Mouse (Mus musculus) embryo, embryonic 11.5 days (tissue): ENCODE data around the gene Ddb2.
A peak's percentile ranks its signal among the peaks of the same experiment; 100 is the strongest.

Source experiments
- DNase-seq: peaks from one replicate; pipeline ENCODE4 v3.0.0-alpha.2; 2012; ENCODE audit warnings: low read depth, low spot score

Gene Ddb2

DNA sequence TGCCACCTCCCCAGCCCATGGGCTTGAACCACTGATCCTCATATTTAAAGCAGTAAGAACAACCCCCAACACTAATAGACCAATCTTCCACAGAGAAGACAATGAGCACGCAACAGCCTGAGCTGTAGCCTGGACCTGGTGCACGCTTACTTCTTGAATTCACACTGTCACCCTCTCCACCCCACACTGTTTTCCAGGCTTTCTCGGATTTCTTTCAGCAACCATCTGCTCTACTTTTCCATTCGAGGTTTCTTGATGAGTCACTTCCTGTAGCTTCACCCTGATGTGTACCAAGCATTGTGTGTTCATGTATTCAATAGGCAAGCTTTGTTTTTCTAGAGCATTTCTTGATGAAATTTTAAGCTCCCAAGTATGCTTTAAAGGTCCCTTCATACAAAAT, 49.4 kb downstream of the Ddb2 start:
- no peak for DNase-seq

DNA sequence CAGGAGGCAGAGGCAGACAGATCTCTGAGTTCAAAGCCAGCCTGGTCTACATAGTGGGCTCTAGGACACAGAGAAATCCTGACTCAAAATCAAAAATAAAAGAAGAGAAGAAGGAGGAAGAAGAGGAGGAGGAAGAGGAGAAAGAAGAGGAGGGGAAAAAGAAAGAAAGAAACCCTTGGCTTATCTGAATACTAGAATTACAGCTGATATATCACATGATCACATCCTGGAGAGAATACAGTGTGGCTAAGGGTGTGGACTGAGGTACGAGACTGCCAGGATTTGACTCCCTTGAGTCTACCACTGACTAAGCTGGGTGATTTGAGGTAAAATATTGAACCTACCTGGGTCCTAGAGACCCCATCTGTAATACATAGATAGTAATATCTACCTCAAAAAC, 50.6 kb downstream of the Ddb2 start:
- DNase-seq: no peak

DNA sequence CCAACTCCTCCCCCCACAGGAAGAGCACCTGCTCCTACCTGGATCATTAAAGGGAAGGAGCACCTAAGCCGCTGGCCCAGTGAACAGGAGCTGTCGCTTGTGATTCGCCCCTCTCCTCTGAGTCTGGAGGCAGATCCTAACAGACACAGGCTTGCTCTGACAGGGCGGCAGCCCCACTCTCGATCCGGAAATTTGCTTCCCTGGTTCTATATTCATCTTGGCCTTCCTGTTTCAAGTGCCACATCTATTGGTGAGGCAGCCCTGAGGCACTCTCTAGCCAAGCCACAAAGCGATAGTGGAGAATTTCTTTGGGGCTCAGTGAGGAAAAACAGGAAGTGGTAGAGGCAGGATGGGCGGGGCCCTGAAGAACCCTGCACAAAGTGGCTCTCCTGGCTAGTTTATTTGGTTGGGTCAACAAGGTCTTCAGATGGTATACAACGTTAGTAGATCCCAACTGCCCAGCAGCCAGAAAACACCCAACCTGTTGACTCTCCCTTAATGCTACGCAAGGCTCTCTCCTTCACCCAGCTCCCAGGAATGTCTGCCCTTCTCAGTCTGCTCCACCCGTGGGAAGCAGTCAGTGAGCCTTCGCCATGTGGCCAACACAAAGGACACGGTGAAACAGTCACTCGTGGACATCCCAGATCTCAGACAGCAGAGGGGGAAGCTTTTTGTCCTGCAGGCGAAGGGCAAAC, 52.9 kb downstream of the Ddb2 start, which contains the start of gene Madd:
Gene Madd, minus strand, starts transcription at position 127 of the 695 bp plus-strand sequence.
- DNase-seq: no peak

DNA sequence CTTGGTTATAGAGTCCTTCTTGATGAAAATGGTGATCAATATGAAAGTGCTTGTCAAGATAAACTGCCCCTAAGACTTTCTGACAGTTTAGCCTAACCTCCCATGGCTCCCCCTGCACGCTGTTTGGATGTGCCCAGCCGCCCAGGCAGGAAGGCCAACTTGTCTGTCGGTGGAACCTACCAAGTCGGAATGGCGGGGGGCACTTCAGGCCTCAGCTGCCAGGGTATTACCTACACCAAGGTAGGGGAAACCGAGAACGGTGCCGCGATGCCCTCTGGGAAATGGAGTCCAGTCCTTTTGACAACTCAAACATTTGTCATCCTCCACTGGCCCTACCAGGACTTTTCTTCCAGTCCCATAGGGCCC, 53.7 kb downstream of the Ddb2 start:
- DNase-seq: peak; percentile 91

DNA sequence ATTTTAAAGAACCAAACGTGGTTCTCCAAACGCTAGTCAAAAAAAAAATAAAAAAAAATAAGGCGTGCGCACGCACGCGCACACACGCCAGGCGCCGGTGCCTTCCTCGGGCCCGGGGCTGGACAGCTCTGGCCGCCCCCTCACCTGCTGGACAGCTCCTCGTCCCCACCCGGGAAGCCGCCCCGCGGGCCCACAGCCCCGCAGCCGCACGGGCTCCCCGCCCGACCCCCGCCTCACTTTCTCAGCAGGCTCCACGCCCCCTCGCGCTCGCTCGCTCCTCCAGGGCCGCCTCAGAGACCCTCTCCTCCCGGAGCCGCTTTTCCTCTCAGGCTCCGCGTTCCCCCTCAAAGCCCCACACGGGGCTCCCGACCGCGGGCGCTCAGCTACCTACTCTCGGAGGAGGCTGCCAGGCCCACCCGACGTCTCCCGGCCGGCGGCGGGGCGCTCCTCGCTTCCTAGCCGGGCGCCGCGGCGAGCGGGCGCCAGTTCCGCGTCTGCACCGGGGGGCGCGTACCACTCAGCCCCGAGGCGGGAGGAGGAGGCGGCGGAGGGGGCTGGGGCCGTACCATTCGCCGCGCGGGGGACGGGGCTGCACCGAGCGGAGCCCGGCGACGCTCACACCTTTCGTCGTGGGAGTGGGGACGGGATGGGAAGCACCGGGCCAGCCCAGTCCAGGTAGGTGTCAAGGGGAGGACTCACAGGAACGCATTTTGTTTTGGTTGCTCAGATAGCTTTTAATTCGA, 54.2 kb downstream of the Ddb2 start:
- peak; percentile 72 for DNase-seq

DNA sequence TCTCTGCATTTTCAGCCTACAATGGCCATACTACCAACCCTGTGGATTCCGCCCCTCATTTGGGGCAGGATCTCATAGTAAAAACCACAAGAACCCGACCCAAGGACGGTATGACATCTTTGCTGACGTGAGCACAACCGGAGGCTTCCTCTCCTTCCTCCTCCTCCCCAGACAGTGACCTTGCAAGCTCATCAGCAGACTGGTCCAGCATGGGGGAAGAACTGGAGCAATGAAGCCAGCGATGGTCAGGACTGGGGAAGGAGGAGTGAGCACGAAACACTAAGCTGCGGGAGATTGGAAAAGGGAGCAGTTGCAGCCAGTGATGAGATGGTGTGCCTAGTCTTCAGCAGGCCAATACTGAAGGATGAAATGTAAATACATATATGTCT, 54.8 kb downstream of the Ddb2 start:
- DNase-seq: no peak

DNA sequence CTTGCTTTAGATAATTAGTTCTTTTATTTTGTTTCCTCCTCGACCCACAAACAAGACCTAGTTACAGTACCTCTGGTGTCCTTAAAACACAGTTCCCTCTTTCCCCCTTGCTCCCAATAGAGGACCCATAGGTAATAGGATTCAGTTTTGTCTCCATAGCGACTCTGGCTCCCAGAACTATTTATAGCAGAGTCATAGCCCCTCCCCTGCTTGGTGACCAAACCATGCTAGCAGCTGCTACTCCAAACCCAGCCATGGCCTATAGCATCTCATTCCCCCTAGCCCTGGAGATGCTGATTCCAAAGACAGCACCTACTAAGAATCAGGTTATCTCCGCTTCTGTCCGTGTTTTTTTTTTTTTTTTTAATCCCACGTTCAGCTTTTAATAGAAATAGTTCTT, 56.1 kb downstream of the Ddb2 start:
- no peak for DNase-seq

DNA sequence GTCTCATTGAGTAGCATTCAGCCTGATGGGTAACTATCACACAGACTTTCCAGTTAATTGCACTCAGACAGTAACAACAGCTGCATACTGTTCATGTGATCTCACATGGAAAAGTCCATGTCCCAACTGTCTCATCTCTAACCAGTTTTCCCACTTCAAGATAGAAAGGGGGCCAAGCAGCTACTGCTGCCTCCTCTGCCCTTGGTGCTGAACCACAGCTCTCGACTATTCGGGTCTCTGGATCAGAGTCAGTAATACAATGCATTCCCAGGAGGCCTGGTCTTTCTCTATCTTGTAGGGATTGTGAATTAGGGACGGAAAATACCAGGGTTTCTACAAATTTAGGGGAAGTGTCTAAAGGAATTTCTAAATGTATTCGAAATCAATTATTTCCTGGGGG, 57.0 kb downstream of the Ddb2 start:
- no peak for DNase-seq

DNA sequence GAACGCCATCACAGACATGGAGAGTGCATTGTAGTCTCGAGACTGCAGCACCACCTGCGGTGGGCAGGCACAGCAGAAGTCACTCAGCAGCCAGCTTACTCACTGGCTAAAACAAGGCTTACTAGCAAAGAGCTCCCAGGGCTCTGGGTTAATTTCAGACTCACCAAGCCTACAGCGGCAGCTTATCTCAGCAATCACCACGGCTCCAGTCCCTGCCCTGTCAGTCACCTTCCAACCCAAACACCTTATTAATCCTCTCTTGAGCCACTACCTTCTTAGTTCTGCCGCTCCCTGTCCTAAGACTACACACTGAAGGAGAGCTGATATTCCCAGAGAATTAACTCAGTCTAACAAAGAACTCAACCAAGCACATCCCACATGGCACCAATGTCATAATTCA, 60.5 kb downstream of the Ddb2 start:
- DNase-seq: no peak

DNA sequence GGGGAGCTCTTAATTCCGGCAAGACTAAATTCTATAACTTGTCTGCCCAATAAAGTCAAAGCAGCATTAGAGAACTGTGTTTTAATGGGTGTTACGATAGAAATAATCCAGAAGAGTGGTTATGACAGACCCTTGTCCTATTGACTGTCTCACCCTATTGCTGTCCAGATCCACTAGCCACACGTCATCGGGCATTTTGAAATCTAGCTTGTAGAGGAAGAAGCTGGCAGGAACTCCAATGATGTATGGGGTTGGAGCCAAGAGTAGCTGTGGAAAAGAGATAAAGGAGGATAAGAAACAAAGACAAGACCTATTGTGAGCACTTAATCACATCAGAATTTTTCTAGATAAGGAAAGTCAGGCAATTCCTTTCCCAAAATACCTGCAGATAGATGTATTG, 61.3 kb downstream of the Ddb2 start:
- DNase-seq: no peak

DNA sequence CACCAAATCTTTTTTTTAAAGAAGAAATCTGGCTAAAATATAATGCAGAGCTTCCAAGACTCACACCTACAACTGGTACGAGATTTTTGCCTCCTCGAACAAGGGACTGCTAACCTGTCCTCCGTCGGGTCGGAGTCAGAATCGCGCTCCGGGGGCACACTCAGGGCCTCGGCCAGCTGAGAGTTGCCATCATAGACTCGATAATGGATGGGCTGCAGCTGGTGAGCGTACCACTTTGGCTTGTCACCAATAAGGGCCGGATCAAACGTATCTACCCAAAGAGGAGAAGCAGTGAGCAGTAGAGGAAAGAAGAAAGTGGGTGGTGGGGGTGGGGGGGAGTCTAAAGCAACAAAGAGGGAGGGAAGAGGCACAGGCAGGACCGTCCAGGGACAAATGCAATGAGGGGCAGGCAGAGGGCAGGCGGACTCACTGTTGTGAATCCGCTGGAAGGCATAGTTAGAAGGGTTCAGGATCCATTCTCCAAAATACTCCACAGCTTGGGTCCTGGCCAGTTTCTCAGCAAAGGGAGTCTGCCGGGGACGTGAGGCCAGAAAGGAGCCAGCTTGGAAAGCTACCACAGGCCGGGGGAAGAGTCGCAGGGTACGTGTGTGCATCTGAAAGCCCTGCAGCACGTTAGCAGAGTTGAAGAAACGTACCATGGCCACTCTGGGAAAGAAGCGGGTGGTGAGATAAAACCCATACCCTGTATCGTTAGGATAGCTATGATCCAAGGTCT, 67.0 kb downstream of the Ddb2 start:
- no peak for DNase-seq

DNA sequence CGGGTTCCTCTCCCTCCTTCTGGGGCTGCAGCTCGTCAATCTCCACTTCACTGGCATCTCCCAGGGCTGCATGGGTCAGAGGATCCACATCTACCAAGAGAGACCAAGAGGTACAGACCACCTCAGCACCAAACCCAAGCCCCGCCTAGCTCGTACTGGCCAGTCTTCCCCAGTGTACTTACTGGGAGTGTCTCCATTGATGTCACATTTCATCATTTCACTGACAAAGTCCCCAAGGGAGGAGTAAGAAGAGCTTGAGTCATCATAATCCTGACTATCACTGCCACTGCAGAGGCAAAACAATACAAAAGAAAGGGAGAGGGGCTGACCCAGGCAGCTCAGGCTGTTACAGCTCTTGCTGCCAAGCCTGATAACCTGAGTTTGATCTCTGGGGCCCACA, 69.2 kb downstream of the Ddb2 start:
- no peak for DNase-seq

DNA sequence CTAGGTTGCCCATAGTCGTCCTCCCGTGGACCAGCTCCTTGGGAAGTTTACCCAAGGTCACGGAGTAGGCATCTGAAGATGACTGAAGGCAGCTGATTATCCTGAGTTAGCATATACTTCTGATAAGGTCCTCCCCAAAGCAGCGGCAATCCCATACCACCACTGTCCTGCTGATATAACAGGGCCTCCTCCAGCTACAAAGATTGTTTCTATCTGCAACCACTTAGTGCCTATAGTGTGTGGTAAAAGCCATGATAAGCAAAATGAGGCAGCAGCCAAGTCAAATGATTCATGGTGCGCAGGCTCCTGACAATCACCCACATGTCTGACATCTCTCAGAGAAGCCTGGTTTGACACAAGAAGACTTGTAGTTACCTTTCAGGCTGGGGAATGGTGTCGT, 71.8 kb downstream of the Ddb2 start:
- no peak for DNase-seq

DNA sequence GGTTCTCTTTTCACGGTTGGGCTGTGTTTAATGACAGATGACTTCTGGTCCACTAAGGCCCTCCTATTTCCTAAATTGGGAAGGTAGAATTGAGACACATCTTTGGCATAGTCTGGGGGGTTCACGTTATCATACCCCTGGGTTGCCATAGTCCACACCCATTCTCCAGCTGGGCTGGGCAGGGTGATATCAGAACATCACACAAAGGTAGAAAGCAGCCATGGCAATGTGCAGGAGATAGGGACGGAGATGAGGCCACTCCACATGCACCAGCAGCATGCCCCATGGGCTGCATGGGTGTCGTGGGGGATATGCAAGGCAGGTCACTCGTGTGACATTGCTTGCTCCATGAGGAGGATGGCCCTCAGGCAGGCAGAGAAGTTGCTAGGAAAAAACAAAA, 73.2 kb downstream of the Ddb2 start:
- DNase-seq: no peak

DNA sequence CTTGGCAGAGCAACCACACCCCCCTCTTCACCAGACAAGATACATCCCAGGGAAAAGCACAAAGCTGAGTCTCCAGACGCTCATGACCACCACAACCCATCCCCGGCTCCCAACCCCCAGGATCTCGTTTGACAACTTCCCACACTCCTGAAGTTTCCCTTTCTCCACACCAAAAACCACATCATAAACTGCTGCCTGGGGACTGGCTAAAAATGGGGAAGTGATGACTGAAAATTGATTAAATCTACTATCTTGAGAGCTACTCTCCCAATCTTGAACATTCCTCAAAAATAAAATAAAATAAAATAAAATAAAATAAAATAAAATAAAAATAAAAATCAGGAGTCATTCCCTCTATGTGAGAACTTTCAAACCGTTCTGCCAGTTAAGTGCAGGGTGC, 73.8 kb downstream of the Ddb2 start:
- no peak for DNase-seq
